Comparison of ENCODE assay signal across 26 mouse cellular contexts in genomic region chr1:132794462-132794861, GRCm38 (mm10). TPM values are rescaled to one million over a fixed set of nuclear protein-coding genes. Genes with fewer than 3 reads are reported as not detected.
"Had no signal": no experiment of that assay in that cellular context is flagged by ENCODE, and none has a peak within 500 bp of the region (broad histone marks: within the 10 kb centered on the region; RNA-seq: fewer than 3 reads in every experiment).

No protein-coding gene starts in this region.

- H3K4me2 ChIP-seq: heart, embryonic 11.5 days; heart, embryonic 13.5 days; heart, embryonic 15.5 days; hindbrain, embryonic 12.5 days; hindbrain, embryonic 14.5 days; limb, embryonic 13.5 days; limb, embryonic 15.5 days; liver, embryonic 11.5 days; liver, embryonic 13.5 days had no signal

- DNase-seq: gastrocnemius, adult 2 months; gastrocnemius, postnatal 10 days; gastrocnemius, postnatal 25 days; heart, adult 2 months; heart, postnatal 14 days; heart, postnatal 36 days; kidney, adult 18-20 months; kidney, adult 8-10 months; kidney, postnatal 10 days; kidney, postnatal 36 days; layer of hippocampus, adult 9-11 months; layer of hippocampus, postnatal 36 days; left cerebral cortex, postnatal 4 days; liver, embryonic 13.5 days had no signal

- H3K9ac ChIP-seq: heart, embryonic 13.5 days; heart, embryonic 15.5 days; hindbrain, embryonic 12.5 days; hindbrain, embryonic 14.5 days; limb, embryonic 13.5 days; limb, embryonic 15.5 days; liver, embryonic 13.5 days had no signal

- ATAC-seq: hindbrain, embryonic 16.5 days; inflammation-experienced regulatory T-cells, adult 6 months; intestine, embryonic 16.5 days had no signal

- H3K36me3 ChIP-seq: heart, embryonic 13.5 days; heart, embryonic 15.5 days; hindbrain, embryonic 10.5 days; hindbrain, embryonic 12.5 days; limb, embryonic 13.5 days; limb, embryonic 15.5 days; liver, embryonic 13.5 days had no signal

- H3K27ac ChIP-seq: gastrocnemius, adult 2 months; heart, adult 2 months; heart, embryonic 13.5 days; heart, embryonic 15.5 days; hindbrain, embryonic 10.5 days; hindbrain, embryonic 12.5 days; hindbrain, embryonic 14.5 days; limb, embryonic 13.5 days; limb, embryonic 15.5 days; liver, embryonic 13.5 days had no signal

- H3K9me3 ChIP-seq: heart, embryonic 15.5 days; hindbrain, embryonic 10.5 days; hindbrain, embryonic 12.5 days; limb, embryonic 13.5 days; limb, embryonic 15.5 days; liver, embryonic 13.5 days had no signal

- H3K4me3 ChIP-seq: gastrocnemius, adult 2 months; heart, adult 2 months; heart, embryonic 13.5 days; heart, embryonic 15.5 days; hindbrain, embryonic 10.5 days; hindbrain, embryonic 12.5 days; limb, embryonic 13.5 days; limb, embryonic 15.5 days; liver, embryonic 13.5 days had no signal

- H3K4me1 ChIP-seq: heart, embryonic 13.5 days; heart, embryonic 15.5 days; limb, embryonic 13.5 days; limb, embryonic 15.5 days; liver, embryonic 13.5 days had no signal

RNA-seq across cellular contexts. Expression of gene Nfasc, which starts 52.9 kb away (rescaled TPM):
- polyA plus RNA-seq: inflammation-experienced regulatory T-cells, adult 6 months had no signal
